Mouse (Mus musculus) lung, embryonic 16.5 days (tissue): Measurements from ENCODE around the gene 6720489N17Rik. TPM values are rescaled to one million over a fixed set of nuclear protein-coding genes. Genes with fewer than 3 reads are reported as not detected.
"Not testable (repeated sequence)": the region's sequence is repeated elsewhere in the genome, so short reads cannot be mapped to it uniquely, and the experiment has no call there.

Experiments
- ATAC-seq: fragments of 200-750 bp; cut with Nextera tagmentation; 2 replicates; pipeline ENCODE4 v1.8.0; 2017; ENCODE audit warnings: low read depth, mild to moderate bottlenecking, moderate library complexity
- H3K27ac ChIP-seq: fragments of 300-500 bp; sonication (generic); 2 replicates; pipeline ENCODE4 v1.5.1; 2014; ENCODE audit warnings: mild to moderate bottlenecking, control low read depth, low read length
- H3K27me3 ChIP-seq: fragments of 300-500 bp; sonication (generic); 2 replicates; pipeline ENCODE4 v1.6.1; 2014; ENCODE audit warnings: low read depth, low read length, mixed read lengths; ENCODE audit not compliant: control insufficient read depth, insufficient read depth
- H3K36me3 ChIP-seq: fragments of 300-500 bp; sonication (generic); 2 replicates; pipeline ENCODE4 v1.6.1; 2014; ENCODE audit warnings: low read length; ENCODE audit not compliant: control insufficient read depth, insufficient read depth
- H3K4me1 ChIP-seq: fragments of 300-500 bp; sonication (generic); replicated peaks from 2 replicates; pipeline ENCODE4 v1.6.1; 2014; ENCODE audit warnings: low read length, mixed read lengths; ENCODE audit not compliant: control insufficient read depth, insufficient read depth
- H3K4me2 ChIP-seq: fragments of 300-500 bp; sonication (generic); 2 replicates; pipeline ENCODE4 v1.6.1; 2014; ENCODE audit warnings: low read depth, low read length, control low read depth
- H3K4me3 ChIP-seq: fragments of 300-500 bp; sonication (generic); 2 replicates; pipeline ENCODE4 v1.5.1; 2014; ENCODE audit warnings: mild to moderate bottlenecking, low read length, control low read depth
- H3K9ac ChIP-seq: fragments of 300-500 bp; sonication (generic); 2 replicates; pipeline ENCODE4 v1.6.1; 2014; ENCODE audit warnings: low read length, control low read depth
- H3K9me3 ChIP-seq: fragments of 300-500 bp; sonication (generic); 2 replicates; pipeline ENCODE4 v1.6.1; 2016; ENCODE audit warnings: low read length; ENCODE audit not compliant: control insufficient read depth
- WGBS: fragments of 180-500 bp; shearing (Covaris S2); extraction: QIAGEN DNeasy Blood & Tissue Kit; methylation state at CpG from one replicate; pipeline ENCODE4 v1.1.7; 2014; 5-methylcytosine and 5-hydroxymethylcytosine counted together
- polyA plus RNA-seq: library from polyadenylated mRNA; unstranded; fragments of >200 nt; fragmentation: Nextera tagmentation; extraction: Ambion mirVana; gene quantifications from 2 replicates; pipeline ENCODE4 v1.2.1, GENCODE M21; 2015

6720489N17Rik gene
- 13.7 and 13.9 TPM in 2 replicates for polyA plus RNA-seq

DNA sequence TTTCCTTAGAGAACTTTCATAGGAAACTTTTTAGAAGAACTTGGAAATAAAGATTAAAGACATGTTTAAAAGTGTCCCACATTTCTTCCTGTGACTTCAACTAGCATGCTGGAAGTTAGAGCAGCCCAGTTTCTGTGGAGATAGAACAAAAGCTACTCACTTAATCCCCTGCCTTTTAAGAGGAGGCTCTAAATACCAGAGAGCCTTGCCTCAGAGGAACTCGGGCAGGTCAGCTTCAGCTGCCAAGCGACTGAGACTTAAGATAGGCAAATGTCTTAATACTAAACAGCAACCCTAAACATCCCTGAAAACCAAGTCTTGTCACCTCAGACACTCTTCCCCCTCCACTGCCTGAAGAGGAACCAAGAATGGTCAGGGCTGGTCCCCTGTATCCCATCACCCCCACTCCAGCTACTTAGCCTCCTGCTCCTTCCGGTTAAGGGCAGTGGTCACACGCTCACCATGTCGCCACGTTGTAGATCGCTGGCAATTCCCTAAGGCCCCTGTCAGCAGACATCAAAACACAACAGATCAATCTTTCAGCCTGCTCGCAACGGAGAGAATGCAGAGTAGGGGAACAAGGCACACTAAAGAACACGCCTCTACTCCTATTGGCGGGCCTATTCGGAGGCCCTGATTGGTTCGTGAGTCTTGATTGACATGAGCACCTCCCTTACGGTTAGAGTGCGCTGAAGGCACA lies at the start of gene 6720489N17Rik:
Gene 6720489N17Rik (minus strand): TSS at position 606 of the 700 bp plus-strand sequence.
- H3K27ac ChIP-seq, result not testable (repeated sequence)

GRCm38 (mm10) chr13:62653369-62653743 lies 29.4 kb upstream of the 6720489N17Rik start:
- Histone ChIP-seq H3K9me3 (peaks cover 3% of the 10 kb centered on the region; the same call in 1 of the 2 replicates), H3K4me3 (peak overlapping the region; percentile 51), H3K4me2 (peak overlapping the region; percentile 52), H3K27me3 (no peaks in the 10 kb centered on the region), H3K36me3 (no peaks in the 10 kb centered on the region), H3K9ac (peak overlapping the region; percentile 43), H3K27ac (no peak overlapping the region), H3K4me1 (no peaks in the 10 kb centered on the region)
- WGBS, result 19% methylated on average over 8 of the region's 8 CpGs
- ATAC-seq, result peak; percentile 81

More for the DNA sequence above, at the start of gene 6720489N17Rik:
- Histone ChIP-seq H3K9ac (peak within 1 kb of the TSS; percentile 63), H3K4me3 (peak within 1 kb of the TSS; percentile 54), H3K4me2 (peak within 1 kb of the TSS; percentile 56)
- WGBS, result under 1% methylated on average over 15 of the region's 15 CpGs
- H3K4me1 ChIP-seq, H3K27me3 ChIP-seq, H3K36me3 ChIP-seq, H3K9me3 ChIP-seq: not testable (repeated sequence)
- ATAC-seq, result peak; percentile 100

- not testable (repeated sequence) for H3K36me3 ChIP-seq, H3K9me3 ChIP-seq, H3K27me3 ChIP-seq, H3K27ac ChIP-seq, H3K4me1 ChIP-seq
- peak overlapping the region; percentile 52 for H3K4me2 ChIP-seq
- H3K9ac ChIP-seq, result peak overlapping the region; percentile 43
- ATAC-seq, result peak; percentile 100
- WGBS, result under 1% methylated on average over 16 of the region's 16 CpGs
- peak overlapping the region; percentile 51 for H3K4me3 ChIP-seq
Observed at GRCm38 (mm10) chr13:62652681-62653368, 28.8 kb upstream of the 6720489N17Rik start.

GRCm38 (mm10) chr13:62627071-62627470 lies 3.1 kb upstream of the 6720489N17Rik start:
- WGBS, result 43% methylated on average over 1 of the region's 1 CpGs
- not testable (repeated sequence) for H3K36me3 ChIP-seq, H3K9me3 ChIP-seq, H3K4me3 ChIP-seq, H3K27ac ChIP-seq, H3K27me3 ChIP-seq, ATAC-seq, H3K4me2 ChIP-seq, H3K4me1 ChIP-seq, H3K9ac ChIP-seq

DNA sequence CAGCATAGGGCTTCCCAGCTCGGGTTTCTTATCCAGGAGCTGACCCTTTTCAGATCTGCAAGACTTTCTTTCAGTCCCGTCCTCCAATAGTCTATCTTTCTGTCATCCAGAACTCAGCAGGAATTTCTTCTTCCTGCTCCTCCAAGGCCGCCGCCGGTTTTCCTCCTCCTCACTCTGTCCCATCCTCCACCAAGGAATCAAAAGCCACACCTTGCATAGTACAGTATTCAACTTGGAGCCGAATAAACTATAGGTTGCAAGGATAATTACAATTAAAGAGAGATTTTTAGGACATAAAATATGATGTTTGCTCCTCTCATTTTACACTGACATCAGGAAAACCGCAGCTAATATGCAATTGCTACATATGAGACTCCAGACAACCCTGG lies 289 bp upstream of the 6720489N17Rik start:
- Histone ChIP-seq H3K4me3 (peak overlapping the region; percentile 54), H3K9ac (peak overlapping the region; percentile 63), H3K4me2 (peak overlapping the region; percentile 56)
- H3K9me3 ChIP-seq, H3K27ac ChIP-seq, H3K4me1 ChIP-seq, H3K36me3 ChIP-seq, H3K27me3 ChIP-seq: not testable (repeated sequence)
- ATAC-seq, result peak; percentile 78
- 9% methylated on average over 7 of the region's 7 CpGs for WGBS

- H3K27me3 ChIP-seq, H3K9me3 ChIP-seq, H3K27ac ChIP-seq, H3K4me3 ChIP-seq, H3K4me2 ChIP-seq, H3K4me1 ChIP-seq, ATAC-seq, H3K9ac ChIP-seq, H3K36me3 ChIP-seq: not testable (repeated sequence)
- 88% methylated on average over 4 of the region's 4 CpGs for WGBS
Observed at GRCm38 (mm10) chr13:62617449-62617848, 6.5 kb downstream of the 6720489N17Rik start.

GRCm38 (mm10) chr13:62571099-62571498 lies 52.9 kb downstream of the 6720489N17Rik start, which contains the start of gene Zfp934:
Gene Zfp934, minus strand, starts transcription at chr13:62571199.
- not testable (repeated sequence) for H3K36me3 ChIP-seq, H3K4me1 ChIP-seq, H3K4me3 ChIP-seq, H3K9me3 ChIP-seq, H3K9ac ChIP-seq, H3K27ac ChIP-seq, H3K27me3 ChIP-seq, H3K4me2 ChIP-seq, ATAC-seq
- WGBS, result 83% methylated on average over 2 of the region's 6 CpGs

DNA sequence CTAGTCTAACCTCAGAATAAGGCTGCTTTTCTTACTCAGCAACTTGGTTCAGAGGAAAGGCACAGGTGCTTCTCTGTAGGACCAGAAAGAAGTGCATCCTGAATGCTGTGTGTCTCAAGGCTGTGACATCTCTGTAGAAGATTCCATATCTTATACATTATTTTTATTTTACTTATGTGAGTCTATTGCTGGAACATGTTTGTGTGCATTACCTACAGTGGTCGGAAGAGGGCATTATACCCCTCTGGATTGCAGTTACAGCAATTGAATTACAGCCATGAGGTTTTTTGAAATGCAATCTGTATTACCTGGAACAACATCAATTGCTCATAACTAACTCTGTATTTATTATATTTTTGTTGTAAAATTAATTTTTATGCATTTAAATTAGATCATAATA lies 62.3 kb downstream of the 6720489N17Rik start:
- ATAC-seq, H3K4me1 ChIP-seq, H3K4me2 ChIP-seq, H3K9ac ChIP-seq, H3K27ac ChIP-seq, H3K27me3 ChIP-seq, H3K9me3 ChIP-seq, H3K36me3 ChIP-seq, H3K4me3 ChIP-seq: not testable (repeated sequence)
- 11% methylated on average over 1 of the region's 1 CpGs for WGBS

DNA sequence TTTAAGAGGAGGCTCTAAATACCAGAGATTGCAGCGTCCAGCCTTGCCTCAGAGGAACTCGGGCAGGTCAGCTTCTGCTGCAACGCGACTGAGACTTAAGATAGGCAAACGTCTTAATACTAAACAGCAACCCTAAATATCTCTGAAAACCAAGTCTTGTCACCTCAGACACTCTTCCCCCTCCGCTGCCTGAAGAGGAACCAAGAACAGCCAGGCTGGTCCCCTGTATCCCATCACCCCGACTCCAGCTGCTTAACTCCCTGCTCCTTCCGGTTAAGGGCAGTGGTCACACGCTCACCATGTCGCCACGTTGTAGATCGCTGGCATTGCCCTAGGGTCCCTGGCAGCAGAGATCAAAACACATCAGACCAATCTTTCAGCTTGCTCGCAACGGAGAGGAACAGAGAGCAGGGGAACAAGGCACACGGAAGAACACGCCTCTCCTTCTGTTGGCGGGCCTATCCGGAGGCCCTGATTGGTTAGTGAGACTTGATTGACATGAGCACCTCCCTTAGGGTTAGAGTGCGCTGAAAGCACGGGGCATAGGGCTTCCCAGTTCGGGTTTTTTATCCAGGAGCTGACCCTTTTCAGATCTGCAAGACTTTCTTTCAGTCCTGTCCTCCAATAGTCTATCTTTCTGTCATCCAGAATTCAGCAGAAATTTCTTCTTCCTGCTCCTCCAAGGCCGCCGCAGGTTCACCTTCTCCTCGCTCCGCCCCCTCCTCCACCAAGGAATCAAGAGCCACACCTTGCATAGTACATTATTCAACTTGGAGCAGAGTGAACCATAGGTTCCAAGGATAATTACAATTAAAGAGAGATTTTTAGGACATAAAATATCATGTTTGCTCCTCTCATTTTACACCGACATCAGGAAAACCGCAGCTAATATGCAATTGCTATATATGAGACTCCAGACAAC lies 65.5 kb downstream of the 6720489N17Rik start, which contains the start of gene Zfp935:
Gene Zfp935 (minus strand): TSS at position 323 of the 922 bp plus-strand sequence.
- not testable (repeated sequence) for H3K4me1 ChIP-seq, H3K9me3 ChIP-seq, H3K36me3 ChIP-seq, H3K27me3 ChIP-seq, H3K27ac ChIP-seq
- peak within 1 kb of the TSS; percentile 45 for H3K4me2 ChIP-seq
- ATAC-seq, result 0 out of 2 replicates have a peak, but pooled peaks have one; percentile 43
- peak within 1 kb of the TSS; percentile 50 for H3K4me3 ChIP-seq
- 4% methylated on average over 25 of the region's 27 CpGs for WGBS
- peak within 1 kb of the TSS; percentile 61 for H3K9ac ChIP-seq
